Mouse (Mus musculus) thymus, adult 18-20 months (tissue): Measurements from ENCODE around the gene Gm867.

ENCODE experiments used
- DNase-seq, 2 experiments: peaks; one replicate each; pipeline ENCODE4 v3.0.0; 2022; ENCODE audit warnings: mixed read lengths in 2 of 2

Gene Gm867

GRCm38 (mm10) chr10:75936909-75937667 lies 3.4 kb downstream of the Gm867 start:
- DNase-seq: no peak

DNA sequence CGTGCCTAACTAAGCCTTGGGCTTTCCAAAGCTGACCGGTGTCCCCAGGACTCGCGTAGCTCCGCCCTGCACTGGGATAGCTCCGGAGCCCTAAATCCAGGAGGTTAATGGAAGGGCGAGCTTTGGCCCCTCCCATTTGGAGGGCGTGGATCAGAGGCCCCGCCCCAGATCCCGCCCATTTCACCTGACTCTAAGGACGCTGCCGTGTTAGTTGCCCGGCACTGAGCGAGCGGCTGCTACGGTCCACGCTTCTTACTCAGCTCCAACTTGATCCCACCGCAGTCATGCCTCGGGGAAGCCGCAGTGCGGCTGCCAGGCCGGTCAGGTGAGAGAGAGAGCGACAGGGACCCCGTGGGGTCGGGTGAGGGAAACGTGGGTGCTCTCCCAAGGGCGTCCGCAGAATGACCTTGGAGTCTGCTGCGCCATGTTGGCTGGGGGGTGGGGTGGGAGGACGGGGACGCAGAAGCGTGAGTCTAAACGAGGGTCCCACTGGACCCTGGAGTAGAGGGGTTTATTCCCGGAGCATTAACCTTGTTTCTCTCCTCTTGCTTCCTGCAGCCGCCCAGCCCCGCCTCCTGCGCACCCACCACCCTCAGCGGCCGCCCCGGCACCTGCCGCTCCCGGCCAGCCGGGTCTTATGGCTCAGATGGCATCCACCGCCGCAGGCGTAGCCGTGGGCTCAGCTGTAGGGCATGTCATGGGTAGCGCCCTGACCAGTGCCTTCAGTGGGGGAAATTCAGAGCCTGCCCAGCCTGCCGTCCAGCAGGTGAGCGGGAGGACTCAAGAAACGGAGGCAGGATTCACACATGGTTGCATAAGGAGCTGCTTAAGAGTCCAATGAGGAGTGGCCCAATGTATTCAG lies 4.6 kb downstream of the Gm867 start, which contains the start of gene Mmp11:
TSS of gene Mmp11 (minus strand) at position 817 of the 862 bp plus-strand sequence.
- DNase-seq: peak; percentile 34 to 51

DNA sequence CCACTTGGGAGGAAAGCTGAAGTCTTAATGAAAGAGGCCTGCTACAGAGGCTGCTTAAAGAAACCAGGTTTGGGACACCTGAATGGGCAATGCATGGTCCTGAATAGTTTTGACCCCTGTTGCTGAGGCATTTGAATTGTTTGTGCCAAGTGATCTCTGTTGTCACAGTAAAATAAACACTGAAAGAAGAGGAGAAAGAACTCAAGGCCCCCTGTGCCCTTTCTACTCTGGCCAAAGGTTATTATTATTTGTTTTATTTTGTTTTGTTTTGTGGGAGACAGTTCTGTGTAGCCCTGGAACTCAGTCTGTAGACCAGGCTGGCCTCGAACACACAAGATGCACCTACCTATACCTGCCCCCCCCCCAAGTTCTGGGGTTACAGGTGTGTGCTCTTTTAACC lies 5.5 kb downstream of the Gm867 start:
- DNase-seq: no peak

GRCm38 (mm10) chr10:75932891-75933290 lies 7.6 kb downstream of the Gm867 start, which contains the start of gene Chchd10:
TSS of gene Chchd10 (plus strand) at chr10:75933130.
- DNase-seq: no peak

- DNase-seq: no peak
Measured at GRCm38 (mm10) chr10:75932081-75932678, 8.3 kb downstream of the Gm867 start.

- no peak for DNase-seq
Measured at GRCm38 (mm10) chr10:75931311-75931710, 9.2 kb downstream of the Gm867 start.

DNA sequence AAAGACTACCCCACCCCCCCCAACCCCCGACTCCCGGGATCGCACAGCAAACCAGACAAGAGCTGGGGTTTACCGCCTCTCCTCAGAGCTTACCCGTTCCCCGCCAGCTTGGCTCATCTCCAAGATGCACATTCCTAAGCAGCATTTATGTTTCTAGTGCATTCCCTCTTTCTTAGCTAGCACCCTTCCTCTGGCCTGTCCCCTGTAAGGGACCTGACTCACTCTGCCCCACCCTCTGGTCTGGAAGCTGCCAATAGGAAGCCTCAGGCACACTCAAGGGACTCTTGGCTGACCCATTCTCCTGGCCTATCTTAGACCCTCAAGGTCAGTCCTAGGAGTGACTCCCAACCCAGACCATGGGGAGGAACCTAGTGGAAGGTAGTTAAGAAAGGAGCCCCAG lies 10.2 kb downstream of the Gm867 start:
- no peak for DNase-seq

DNA sequence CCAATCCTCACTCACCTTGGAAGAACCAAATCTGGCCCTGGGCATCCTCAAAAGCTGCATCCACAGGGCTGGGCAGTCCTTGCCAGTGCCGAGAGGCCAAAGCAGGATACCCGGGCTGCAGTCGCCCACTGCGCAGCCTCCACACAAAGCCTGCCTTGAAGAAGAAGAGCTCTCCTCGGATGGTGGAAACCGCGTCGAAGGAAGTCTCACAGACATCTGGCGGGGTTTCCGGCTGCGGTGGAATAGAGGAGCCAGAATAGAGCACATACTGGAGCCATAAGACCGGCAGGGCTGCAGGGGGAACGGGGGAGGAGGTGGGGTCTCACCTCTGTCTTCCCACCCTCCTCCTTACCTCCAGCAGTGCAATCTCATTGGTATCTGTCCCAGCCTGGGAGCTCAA lies 14.1 kb downstream of the Gm867 start:
- DNase-seq: no peak

GRCm38 (mm10) chr10:75924324-75924723 lies 16.1 kb downstream of the Gm867 start:
- no peak for DNase-seq

DNA sequence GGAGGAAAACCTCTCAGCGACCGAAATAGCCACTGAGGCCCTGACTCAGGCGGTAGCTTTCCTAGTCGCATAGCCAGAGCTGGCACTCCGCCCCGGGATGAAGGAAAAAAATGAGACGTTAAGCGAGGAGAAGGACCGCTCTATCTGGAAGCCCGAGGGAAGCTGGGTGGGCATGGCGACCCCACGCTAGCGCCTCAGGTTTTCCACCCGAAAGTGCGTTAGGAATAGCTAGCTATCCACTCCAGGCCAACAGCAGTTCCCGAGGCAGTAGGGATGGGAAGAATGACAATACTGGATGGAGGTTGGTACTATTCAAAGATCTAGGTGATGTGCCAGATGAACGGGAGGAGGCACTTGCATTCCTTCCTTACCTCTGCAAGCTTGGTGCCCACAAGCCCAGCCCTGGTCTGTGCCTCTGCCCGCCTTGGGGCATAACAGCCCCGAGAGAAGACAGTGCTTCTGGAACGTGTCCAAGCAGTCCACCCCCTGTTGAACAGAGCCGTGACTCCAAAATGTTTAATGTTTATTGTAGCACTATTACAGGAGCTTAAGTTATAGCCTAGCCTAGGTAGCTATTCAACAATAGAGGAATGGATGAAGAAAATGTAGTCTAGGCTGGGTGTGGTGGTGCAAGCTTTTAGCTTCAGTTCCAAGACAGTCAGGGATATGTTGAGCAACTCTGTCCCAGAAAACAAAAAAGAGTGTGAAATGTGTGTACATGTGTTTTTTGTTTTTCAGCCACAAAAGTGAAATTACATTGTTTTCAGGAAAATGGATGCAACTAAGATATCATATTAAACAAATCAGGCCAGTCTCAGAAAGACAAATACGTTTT lies 18.5 kb downstream of the Gm867 start:
- peak in 1 of 2 experiments; percentile 28 for DNase-seq

- DNase-seq: peak; percentile 87 to 90
Measured at GRCm38 (mm10) chr10:75921026-75921725, 19.3 kb downstream of the Gm867 start, which contains the start of gene Smarcb1. TSS of gene Smarcb1 (minus strand) at chr10:75921617.

GRCm38 (mm10) chr10:75919026-75919425 lies 21.4 kb downstream of the Gm867 start:
- DNase-seq: no peak

GRCm38 (mm10) chr10:75916840-75917239 lies 23.6 kb downstream of the Gm867 start:
- DNase-seq: no peak

DNA sequence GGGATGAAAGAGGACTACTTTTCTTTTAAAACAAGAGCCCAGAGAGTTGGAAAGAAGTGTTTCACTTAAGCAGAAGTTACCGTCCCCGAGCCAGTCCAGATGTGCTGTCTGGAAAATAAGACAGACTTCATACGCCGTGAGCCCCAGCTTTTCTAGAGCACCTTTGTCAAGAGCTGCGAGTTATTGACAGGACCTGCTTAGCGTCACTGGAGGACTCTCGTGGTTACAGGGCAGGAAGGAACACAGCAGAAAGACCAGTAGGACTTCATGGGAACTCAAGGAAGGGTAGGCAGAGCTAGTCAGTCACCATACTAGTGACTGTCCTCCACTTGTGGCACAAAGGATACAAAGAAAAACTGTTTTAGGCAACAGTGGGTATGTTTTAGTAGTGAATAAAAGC lies 24.9 kb downstream of the Gm867 start:
- DNase-seq: no peak

GRCm38 (mm10) chr10:75913013-75913589 lies 27.4 kb downstream of the Gm867 start:
- no peak for DNase-seq

GRCm38 (mm10) chr10:75910698-75911097 lies 29.8 kb downstream of the Gm867 start:
- DNase-seq: no peak

DNA sequence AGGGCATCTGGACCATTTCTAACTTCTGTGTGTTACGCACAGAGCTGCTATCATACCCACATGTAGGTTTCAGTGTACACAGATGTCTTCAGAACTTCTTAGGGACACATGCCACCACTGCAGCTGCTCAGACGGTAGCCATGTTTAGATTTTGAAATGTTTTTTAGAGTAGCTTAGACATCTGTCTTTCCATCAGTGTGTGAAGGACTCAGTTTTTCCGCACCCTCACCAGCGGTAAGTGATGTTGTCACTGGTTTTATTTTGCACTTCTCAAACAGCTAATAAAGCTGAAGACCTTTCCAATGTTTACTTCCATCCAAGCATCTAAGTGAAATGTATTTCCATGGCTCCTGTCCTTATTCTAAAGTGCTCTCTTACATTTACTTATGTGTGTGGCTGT lies 33.6 kb downstream of the Gm867 start:
- DNase-seq: no peak

- no peak for DNase-seq
Measured at GRCm38 (mm10) chr10:75904391-75904790, 36.1 kb downstream of the Gm867 start.

- no peak for DNase-seq
Measured at GRCm38 (mm10) chr10:75898846-75899245, 41.6 kb downstream of the Gm867 start.

GRCm38 (mm10) chr10:75898039-75898564 lies 42.4 kb downstream of the Gm867 start:
- no peak for DNase-seq

DNA sequence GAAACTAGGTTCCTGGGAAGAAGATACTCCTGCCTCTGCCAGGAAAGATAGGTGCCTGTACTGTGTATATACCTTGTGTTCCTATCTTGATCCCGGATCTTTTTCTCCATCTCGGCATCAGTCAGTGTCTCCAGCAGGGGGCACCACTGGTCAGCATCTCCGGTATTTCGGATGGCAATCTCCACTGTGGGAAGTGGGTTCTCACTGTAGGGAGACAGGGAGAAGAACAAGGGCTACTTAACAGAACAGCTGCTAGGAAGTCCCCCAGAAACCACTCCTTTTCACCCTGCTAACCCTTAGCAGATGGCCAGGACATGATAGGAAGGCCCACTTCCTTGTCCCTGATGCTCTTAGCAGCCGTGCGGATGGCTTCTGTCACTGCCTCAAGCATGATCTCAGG lies 43.1 kb downstream of the Gm867 start:
- DNase-seq: no peak
